Mouse (Mus musculus) liver, embryonic 14.5 days (tissue): ENCODE measurements around the gene L3mbtl1. TPM values are rescaled to one million over a fixed set of nuclear protein-coding genes. Genes with fewer than 3 reads are reported as not detected.

Experiments
- ATAC-seq: fragments of 200-750 bp; cut with Nextera tagmentation; 2 replicates; pipeline ENCODE4 v1.8.0; 2017; ENCODE audit warnings: moderate number of reproducible peaks, mild to moderate bottlenecking, moderate library complexity; ENCODE audit not compliant: insufficient read depth
- DNase-seq, 3 experiments: peaks; one replicate each; pipeline ENCODE4 v3.0.0-alpha.2; 2012 to 2013; ENCODE audit warnings: low read depth in 3 of 3, low spot score in 3 of 3
- H3K27ac ChIP-seq: fragments of 300-500 bp; sonication (generic); 2 replicates; pipeline ENCODE4 v1.5.1; 2014; ENCODE audit warnings: moderate library complexity, mild to moderate bottlenecking, control low read depth, inconsistent platforms
- H3K27me3 ChIP-seq: fragments of 300-500 bp; sonication (generic); 2 replicates; pipeline ENCODE4 v1.6.1; 2014; ENCODE audit warnings: mild to moderate bottlenecking, low read length, moderate library complexity; ENCODE audit not compliant: control insufficient read depth, insufficient read depth
- H3K36me3 ChIP-seq: fragments of 300-500 bp; sonication (generic); replicated peaks from 2 replicates; pipeline ENCODE4 v1.6.1; 2014; ENCODE audit warnings: low read depth; ENCODE audit not compliant: control insufficient read depth, insufficient read depth
- H3K4me1 ChIP-seq, 2 experiments: fragments of 200-500 bp in 1 of 2; fragments of 300-500 bp in 1 of 2; sonication (generic) in 1 of 2; replicated peaks; 2 replicates each; pipeline ENCODE4 v1.6.1; 2012 to 2014; ENCODE audit warnings: antibody characterized with exemption in 1 of 2, inconsistent platforms in 1 of 2, low read length in 1 of 2; ENCODE audit not compliant: control insufficient read depth in 2 of 2, insufficient read depth in 2 of 2
- H3K4me2 ChIP-seq: fragments of 300-500 bp; sonication (generic); 2 replicates; pipeline ENCODE4 v1.6.1; 2014; ENCODE audit warnings: low read depth, mild to moderate bottlenecking, control low read depth, moderate library complexity
- H3K4me3 ChIP-seq, 2 experiments: fragments of 200-500 bp in 1 of 2; fragments of 300-500 bp in 1 of 2; sonication (generic) in 1 of 2; 2 replicates each; pipeline ENCODE4 v1.5.1; 2012 to 2014; ENCODE audit warnings: low read depth in 2 of 2, low read length in 2 of 2, mild to moderate bottlenecking in 2 of 2, control low read depth in 1 of 2, inconsistent platforms in 1 of 2, moderate library complexity in 1 of 2; ENCODE audit not compliant: insufficient read depth in 1 of 2
- H3K9ac ChIP-seq: fragments of 300-500 bp; sonication (generic); replicated peaks from 2 replicates; pipeline ENCODE4 v1.6.1; 2014; ENCODE audit warnings: mild to moderate bottlenecking, control low read depth, moderate library complexity
- H3K9me3 ChIP-seq: fragments of 300-500 bp; sonication (generic); 2 replicates; pipeline ENCODE4 v1.6.1; 2016; ENCODE audit warnings: low read length, mixed read lengths; ENCODE audit not compliant: control insufficient read depth
- CTCF ChIP-seq: IDR thresholded peaks from 2 replicates; pipeline ENCODE4 v1.5.1; 2016; ENCODE audit warnings: antibody characterized with exemption, low read depth, control low read depth
- EP300 ChIP-seq: IDR thresholded peaks from 2 replicates; pipeline ENCODE4 v1.6.1; 2016; ENCODE audit warnings: antibody characterized with exemption, low read depth
- WGBS: fragments of 180-500 bp; shearing (Covaris S2); extraction: QIAGEN DNeasy Blood & Tissue Kit; methylation state at CpG from one replicate; pipeline ENCODE4 v1.1.7; 2014; ENCODE audit not compliant: insufficient replicate concordance; 5-methylcytosine and 5-hydroxymethylcytosine counted together
- polyA plus RNA-seq, 2 experiments: library from polyadenylated mRNA; depleted of rRNA in 1 of 2; stranded (reverse) in 1 of 2; unstranded in 1 of 2; fragments of >200 nt; fragmentation: Nextera tagmentation in 1 of 2; extraction: Ambion mirVana in 1 of 2; gene quantifications; 2 replicates each; pipeline versions ENCODE4 v1.2.1 to v1.2.3; 2012 to 2014

The L3mbtl1 gene
- polyA plus RNA-seq, 2 experiments = 0.08 TPM; not detected in 1

DNA sequence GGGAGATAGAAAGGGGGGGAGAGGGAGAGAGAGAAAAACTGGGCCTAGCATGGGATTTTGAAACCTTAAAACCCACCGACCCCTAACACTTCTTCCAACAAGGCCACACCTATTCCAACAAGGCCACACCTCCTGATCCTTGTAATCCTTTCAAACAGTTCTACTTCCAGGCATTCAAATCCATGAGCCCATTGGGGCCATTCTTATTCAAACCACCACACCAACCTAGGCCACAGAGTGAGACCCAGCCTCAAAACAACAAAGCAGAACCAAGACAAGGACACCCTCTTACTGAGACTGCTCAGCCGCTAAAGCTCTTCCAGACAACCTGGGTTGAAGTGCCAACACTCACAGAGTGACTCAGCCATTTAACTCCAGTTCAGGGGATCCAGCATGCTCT is 7.5 kb downstream of the L3mbtl1 start:
- H3K4me3 ChIP-seq = no peak overlapping the region
- H3K9me3 ChIP-seq = no peaks in the 10 kb centered on the region
- H3K27ac ChIP-seq = no peak overlapping the region
- no peak overlapping the region for H3K4me2 ChIP-seq
- TF ChIP-seq CTCF = no peak
- TF ChIP-seq EP300 = no peak
- H3K4me1 ChIP-seq = 0 out of 4 replicates have a peak, but pooled peaks cover 0 to 4% of the 10 kb centered on the region in 2 experiments
- H3K9ac ChIP-seq = no peak overlapping the region
- no peaks in the 10 kb centered on the region for H3K36me3 ChIP-seq
- WGBS = 73% methylated on average over 2 of the region's 2 CpGs
- H3K27me3 ChIP-seq = no peaks in the 10 kb centered on the region
- ATAC-seq (no peak), DNase-seq (no peak)

DNA sequence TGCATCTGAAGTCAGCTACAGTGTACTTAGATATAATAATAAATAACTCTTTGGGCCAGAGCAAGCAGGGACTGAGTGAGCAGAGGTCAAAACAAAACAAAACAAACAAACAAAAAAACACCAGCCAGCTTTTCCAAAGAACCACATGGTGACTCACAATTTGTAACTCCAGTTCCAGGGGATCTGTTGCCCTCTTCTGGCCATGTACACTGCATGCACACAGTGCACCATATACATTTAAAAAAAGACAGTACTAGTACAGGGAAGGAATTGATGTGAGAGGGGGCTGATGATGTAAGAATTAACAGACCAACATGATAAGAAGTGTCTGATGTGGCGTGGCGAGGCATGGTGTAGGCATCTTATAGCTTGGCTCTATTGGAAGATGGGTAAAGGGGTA is 13.6 kb downstream of the L3mbtl1 start:
- no peak for DNase-seq
- H3K27me3 ChIP-seq = no peaks in the 10 kb centered on the region
- no peaks in the 10 kb centered on the region for H3K9me3 ChIP-seq
- H3K4me1 ChIP-seq = no peaks in the 10 kb centered on the region
- TF ChIP-seq CTCF (peak; percentile 38), EP300 (no peak)
- H3K4me2 ChIP-seq = no peak overlapping the region
- H3K9ac ChIP-seq = no peak overlapping the region
- no peak overlapping the region for H3K27ac ChIP-seq
- WGBS = 81% methylated on average over 2 of the region's 2 CpGs
- no peak overlapping the region for H3K4me3 ChIP-seq
- ATAC-seq = no peak
- H3K36me3 ChIP-seq = no peaks in the 10 kb centered on the region

DNA sequence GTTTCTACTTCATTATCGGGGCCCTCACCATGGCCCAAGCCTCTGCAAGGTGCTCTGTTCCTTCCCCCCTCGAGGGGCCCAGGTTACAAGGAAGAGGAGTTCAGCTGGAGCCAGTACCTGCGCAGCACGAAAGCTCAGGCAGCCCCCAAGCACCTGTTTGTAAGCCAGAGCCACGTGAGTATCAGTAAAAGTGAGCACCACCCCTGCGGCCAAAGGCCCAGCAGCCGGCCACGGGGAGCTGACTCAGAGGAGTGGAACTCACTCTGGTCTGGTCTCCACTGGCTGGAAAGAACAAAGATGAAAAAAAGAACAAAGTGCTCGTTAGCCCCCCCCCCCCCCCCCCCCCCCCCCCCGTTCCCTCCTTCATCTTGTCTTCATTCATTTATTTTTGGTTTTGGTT is 18.0 kb downstream of the L3mbtl1 start:
- no peak overlapping the region for H3K27ac ChIP-seq
- H3K27me3 ChIP-seq = no peaks in the 10 kb centered on the region
- TF ChIP-seq EP300 (no peak), CTCF (no peak)
- H3K4me3 ChIP-seq = no peak overlapping the region
- no peaks in the 10 kb centered on the region for H3K4me1 ChIP-seq
- ATAC-seq (no peak), DNase-seq (no peak)
- H3K9ac ChIP-seq = no peak overlapping the region
- H3K9me3 ChIP-seq = no peaks in the 10 kb centered on the region
- WGBS = 54% methylated on average over 9 of the region's 10 CpGs
- H3K4me2 ChIP-seq = no peak overlapping the region
- no peaks in the 10 kb centered on the region for H3K36me3 ChIP-seq

DNA sequence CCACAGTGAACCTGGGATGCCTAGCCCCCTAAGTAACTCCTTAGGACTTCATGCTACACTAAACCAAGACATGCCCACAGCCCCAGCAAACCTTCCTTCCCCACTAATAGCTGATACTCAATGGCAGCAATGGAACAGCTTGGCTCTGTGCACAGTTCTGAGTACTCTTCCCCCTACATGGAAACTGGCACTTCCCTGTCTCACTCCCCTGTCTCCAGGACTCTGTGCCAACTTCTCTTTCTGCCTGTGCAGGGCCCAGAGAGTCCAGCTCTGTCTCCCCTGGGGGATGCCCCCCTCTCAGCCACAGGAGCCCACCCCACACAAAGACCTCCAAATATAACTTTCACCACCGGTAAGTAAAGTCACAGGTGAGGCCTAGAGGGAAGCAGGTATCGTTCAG is 23.5 kb downstream of the L3mbtl1 start:
- 69% methylated on average over 2 of the region's 2 CpGs for WGBS
- Histone ChIP-seq H3K27me3 (no peaks in the 10 kb centered on the region), H3K36me3 (no peaks in the 10 kb centered on the region), H3K27ac (no peak overlapping the region), H3K4me3 (no peak overlapping the region), H3K4me2 (no peak overlapping the region), H3K4me1 (no peaks in the 10 kb centered on the region), H3K9ac (no peak overlapping the region), H3K9me3 (no peaks in the 10 kb centered on the region)
- ATAC-seq (no peak), DNase-seq (no peak)
- TF ChIP-seq EP300 (no peak), CTCF (no peak)

DNA sequence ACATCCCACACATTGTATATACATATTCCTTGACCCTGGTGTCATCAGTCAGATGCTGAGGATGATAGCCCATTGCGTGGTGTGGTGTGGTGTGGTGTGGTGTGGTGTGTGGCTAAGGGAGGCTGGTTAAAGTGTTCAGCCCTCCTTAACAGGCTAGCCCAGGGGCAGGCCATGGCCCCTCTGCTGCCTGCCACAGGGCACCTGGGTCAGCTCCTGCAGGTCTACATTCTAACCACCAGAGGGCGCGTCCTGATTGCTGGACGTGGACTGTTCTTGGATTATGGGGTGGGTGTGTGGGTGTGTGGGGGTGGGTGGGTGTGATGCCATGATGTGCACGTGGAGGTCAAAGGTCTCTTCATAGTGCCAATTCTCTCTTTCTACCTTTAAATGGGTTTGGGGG is 25.1 kb downstream of the L3mbtl1 start:
- Histone ChIP-seq H3K4me2 (no peak overlapping the region), H3K9ac (no peak overlapping the region), H3K27ac (no peak overlapping the region), H3K36me3 (no peaks in the 10 kb centered on the region), H3K9me3 (no peaks in the 10 kb centered on the region), H3K27me3 (no peaks in the 10 kb centered on the region), H3K4me3 (no peak overlapping the region), H3K4me1 (peaks cover 0 to 2% of the 10 kb centered on the region in 2 experiments; a peak in 1 of 4 replicates)
- DNase-seq = no peak
- TF ChIP-seq CTCF (peak; percentile 92), EP300 (no peak)
- 0 out of 2 replicates have a peak, but pooled peaks have one; percentile 40 for ATAC-seq
- 8% methylated on average over 5 of the region's 5 CpGs for WGBS
